Mouse (Mus musculus): ENCODE results near the gene BC052040. TPM values are rescaled to one million over a fixed set of nuclear protein-coding genes. Genes with fewer than 3 reads are reported as not detected.
A peak's percentile ranks its signal among the peaks of the same experiment; 100 is the strongest.

Gene BC052040
- polyA plus RNA-seq, 1 experiment from 2014 or later, result 20.8 TPM

- Histone ChIP-seq H3K4me1 (peaks cover 5% of the 10 kb centered on the region; the same call in 1 of the 2 replicates), H3K4me3 (no peak overlapping the region), H3K9me3 (no peaks in the 10 kb centered on the region), H3K36me3 (replicated peaks) (no peaks in the 10 kb centered on the region), H3K27ac (replicated peaks) (no peak overlapping the region), H3K27me3 (replicated peaks; ENCODE audit: low read depth, poor library complexity, severe bottlenecking) (no peaks in the 10 kb centered on the region)
- 96% methylated on average over 3 of the region's 3 CpGs for WGBS
- DNase-seq (ENCODE audit: low spot score), result no peak
Measured at GRCm38 (mm10) chr2:115609020-115609419, 27.5 kb downstream of the BC052040 start.

GRCm38 (mm10) chr2:115610092-115610491, 28.6 kb downstream of the BC052040 start:
- Histone ChIP-seq H3K4me1 (peaks cover 5% of the 10 kb centered on the region; the same call in 1 of the 2 replicates), H3K36me3 (replicated peaks) (no peaks in the 10 kb centered on the region), H3K4me3 (no peak overlapping the region), H3K27me3 (replicated peaks; ENCODE audit: low read depth, poor library complexity, severe bottlenecking) (no peaks in the 10 kb centered on the region), H3K27ac (replicated peaks) (no peak overlapping the region), H3K9me3 (no peaks in the 10 kb centered on the region)
- DNase-seq (ENCODE audit: low spot score), result no peak
- 82% methylated on average over 2 of the region's 2 CpGs for WGBS

- no peak for DNase-seq (ENCODE audit: low spot score)
- H3K36me3 ChIP-seq (replicated peaks), result no peaks in the 10 kb centered on the region
- no peak overlapping the region for H3K27ac ChIP-seq (replicated peaks)
- no peak overlapping the region for H3K4me3 ChIP-seq
- H3K9me3 ChIP-seq, result no peaks in the 10 kb centered on the region
- peaks cover 5% of the 10 kb centered on the region; the same call in 1 of the 2 replicates for H3K4me1 ChIP-seq
- 92% methylated on average over 6 of the region's 6 CpGs for WGBS
- no peaks in the 10 kb centered on the region for H3K27me3 ChIP-seq (replicated peaks; ENCODE audit: low read depth, poor library complexity, severe bottlenecking)
Measured at GRCm38 (mm10) chr2:115610503-115610902, 29.0 kb downstream of the BC052040 start.

- Histone ChIP-seq H3K9me3 (no peaks in the 10 kb centered on the region), H3K27me3 (replicated peaks; ENCODE audit: low read depth, poor library complexity, severe bottlenecking) (no peaks in the 10 kb centered on the region), H3K36me3 (replicated peaks) (no peaks in the 10 kb centered on the region), H3K27ac (replicated peaks) (no peak overlapping the region), H3K4me3 (no peak overlapping the region), H3K4me1 (no peaks in the 10 kb centered on the region)
- WGBS, result 88% methylated on average over 3 of the region's 3 CpGs
- no peak for DNase-seq (ENCODE audit: low spot score)
Measured at GRCm38 (mm10) chr2:115613830-115614520, 32.5 kb downstream of the BC052040 start.

GRCm38 (mm10) chr2:115628471-115628870, 47.0 kb downstream of the BC052040 start:
- Histone ChIP-seq H3K4me1 (peaks cover 10% of the 10 kb centered on the region), H3K27ac (replicated peaks) (no peak overlapping the region), H3K9me3 (no peaks in the 10 kb centered on the region), H3K27me3 (replicated peaks; ENCODE audit: low read depth, poor library complexity, severe bottlenecking) (no peaks in the 10 kb centered on the region), H3K4me3 (no peak overlapping the region), H3K36me3 (replicated peaks) (no peaks in the 10 kb centered on the region)
- WGBS, result 90% methylated on average over 4 of the region's 4 CpGs
- DNase-seq (ENCODE audit: low spot score), result no peak

GRCm38 (mm10) chr2:115631031-115631434, 49.5 kb downstream of the BC052040 start:
- 79% methylated on average over 5 of the region's 5 CpGs for WGBS
- Histone ChIP-seq H3K27me3 (replicated peaks; ENCODE audit: low read depth, poor library complexity, severe bottlenecking) (no peaks in the 10 kb centered on the region), H3K27ac (replicated peaks) (peak overlapping the region; percentile 35; the same call in 1 of the 2 replicates), H3K4me3 (no peak overlapping the region), H3K4me1 (peaks cover 10% of the 10 kb centered on the region), H3K36me3 (replicated peaks) (peaks cover 8% of the 10 kb centered on the region), H3K9me3 (no peaks in the 10 kb centered on the region)
- DNase-seq (ENCODE audit: low spot score), result peak; percentile 22

GRCm38 (mm10) chr2:115631826-115632225, 50.3 kb downstream of the BC052040 start:
- WGBS, result 90% methylated on average over 4 of the region's 4 CpGs
- no peaks in the 10 kb centered on the region for H3K9me3 ChIP-seq
- no peak overlapping the region for H3K4me3 ChIP-seq
- H3K27ac ChIP-seq (replicated peaks), result no peak overlapping the region
- H3K27me3 ChIP-seq (replicated peaks; ENCODE audit: low read depth, poor library complexity, severe bottlenecking), result no peaks in the 10 kb centered on the region
- peaks cover 8% of the 10 kb centered on the region for H3K36me3 ChIP-seq (replicated peaks)
- peaks cover 10% of the 10 kb centered on the region for H3K4me1 ChIP-seq
- DNase-seq (ENCODE audit: low spot score), result no peak

- H3K27ac ChIP-seq (replicated peaks), result no peak overlapping the region
- no peaks in the 10 kb centered on the region for H3K36me3 ChIP-seq (replicated peaks)
- no peaks in the 10 kb centered on the region for H3K27me3 ChIP-seq (replicated peaks; ENCODE audit: low read depth, poor library complexity, severe bottlenecking)
- WGBS, result 66% methylated on average over 2 of the region's 2 CpGs
- DNase-seq (ENCODE audit: low spot score), result no peak
- no peak overlapping the region for H3K4me3 ChIP-seq
- H3K9me3 ChIP-seq, result no peaks in the 10 kb centered on the region
- peaks cover 7% of the 10 kb centered on the region for H3K4me1 ChIP-seq
Measured at GRCm38 (mm10) chr2:115650203-115650602, 68.7 kb downstream of the BC052040 start.

- 77% methylated on average over 8 of the region's 8 CpGs for WGBS
- Histone ChIP-seq H3K4me3 (no peak overlapping the region), H3K27ac (replicated peaks) (no peak overlapping the region)
Measured at GRCm38 (mm10) chr2:115659712-115660111, 78.2 kb downstream of the BC052040 start.

GRCm38 (mm10) chr2:115660213-115661120, 79.0 kb downstream of the BC052040 start:
- no peaks in the 10 kb centered on the region for H3K9me3 ChIP-seq
- DNase-seq (ENCODE audit: low spot score), result no peak
- H3K4me3 ChIP-seq, result no peak overlapping the region
- H3K36me3 ChIP-seq (replicated peaks), result no peaks in the 10 kb centered on the region
- H3K27ac ChIP-seq (replicated peaks), result 0 out of 2 replicates have a peak overlapping the region, but pooled peaks have one; percentile 14
- H3K27me3 ChIP-seq (replicated peaks; ENCODE audit: low read depth, poor library complexity, severe bottlenecking), result no peaks in the 10 kb centered on the region
- H3K4me1 ChIP-seq, result peaks cover 39% of the 10 kb centered on the region
- WGBS, result 83% methylated on average over 6 of the region's 6 CpGs

More at GRCm38 (mm10) chr2:115659712-115660111, 78.2 kb downstream of the BC052040 start:
- Histone ChIP-seq H3K4me1 (peaks cover 39% of the 10 kb centered on the region), H3K36me3 (replicated peaks) (no peaks in the 10 kb centered on the region), H3K9me3 (no peaks in the 10 kb centered on the region), H3K27me3 (replicated peaks; ENCODE audit: low read depth, poor library complexity, severe bottlenecking) (no peaks in the 10 kb centered on the region)
- DNase-seq (ENCODE audit: low spot score), result no peak

GRCm38 (mm10) chr2:115667516-115667915, 86.0 kb downstream of the BC052040 start:
- H3K4me1 ChIP-seq, result 0 out of 2 replicates have a peak, but pooled peaks cover 5% of the 10 kb centered on the region
- no peak overlapping the region for H3K4me3 ChIP-seq
- H3K27ac ChIP-seq (replicated peaks), result no peak overlapping the region
- DNase-seq (ENCODE audit: low spot score), result peak; percentile 22
- peaks cover 7% of the 10 kb centered on the region; the same call in 1 of the 2 replicates for H3K36me3 ChIP-seq (replicated peaks)
- no peaks in the 10 kb centered on the region for H3K27me3 ChIP-seq (replicated peaks; ENCODE audit: low read depth, poor library complexity, severe bottlenecking)
- WGBS, result 75% methylated on average over 2 of the region's 2 CpGs
- no peaks in the 10 kb centered on the region for H3K9me3 ChIP-seq

GRCm38 (mm10) chr2:115673054-115673660, 91.6 kb downstream of the BC052040 start:
- 92% methylated on average over 7 of the region's 7 CpGs for WGBS
- Histone ChIP-seq H3K27me3 (replicated peaks; ENCODE audit: low read depth, poor library complexity, severe bottlenecking) (no peaks in the 10 kb centered on the region), H3K4me1 (0 out of 2 replicates have a peak, but pooled peaks cover 5% of the 10 kb centered on the region), H3K27ac (replicated peaks) (no peak overlapping the region), H3K9me3 (no peaks in the 10 kb centered on the region), H3K36me3 (replicated peaks) (no peaks in the 10 kb centered on the region), H3K4me3 (no peak overlapping the region)
- DNase-seq (ENCODE audit: low spot score), result no peak
